Mouse (Mus musculus) ES-E14 (cell line): ENCODE measurements around the gene Plppr1.

Source experiments
- MAFK ChIP-seq: IDR thresholded peaks from 2 replicates; pipeline ENCODE4 v1.6.1; 2014; ENCODE audit warnings: mild to moderate bottlenecking, low read depth, low read length, inconsistent platforms; ENCODE audit not compliant: insufficient read depth
- ZNF384 ChIP-seq: IDR thresholded peaks from 2 replicates; pipeline ENCODE4 v1.6.1; 2012; ENCODE audit warnings: low read depth, low read length, inconsistent platforms

- TF ChIP-seq ZNF384 (no peak), MAFK (no peak)
Observed at GRCm38 (mm10) chr4:49321903-49322635, 263.0 kb downstream of the Plppr1 start.
